Mouse (Mus musculus): Measurements from ENCODE around the gene Nudt19. TPM values are rescaled to one million over a fixed set of nuclear protein-coding genes. Genes with fewer than 3 reads are reported as not detected.
A peak's percentile ranks its signal among the peaks of the same experiment; 100 is the strongest.

Nudt19 gene
- polyA plus RNA-seq (2015; fragmentation: Nextera tagmentation; extraction: Ambion mirVana), result 97.4 and 97.5 TPM in 2 replicates

DNA sequence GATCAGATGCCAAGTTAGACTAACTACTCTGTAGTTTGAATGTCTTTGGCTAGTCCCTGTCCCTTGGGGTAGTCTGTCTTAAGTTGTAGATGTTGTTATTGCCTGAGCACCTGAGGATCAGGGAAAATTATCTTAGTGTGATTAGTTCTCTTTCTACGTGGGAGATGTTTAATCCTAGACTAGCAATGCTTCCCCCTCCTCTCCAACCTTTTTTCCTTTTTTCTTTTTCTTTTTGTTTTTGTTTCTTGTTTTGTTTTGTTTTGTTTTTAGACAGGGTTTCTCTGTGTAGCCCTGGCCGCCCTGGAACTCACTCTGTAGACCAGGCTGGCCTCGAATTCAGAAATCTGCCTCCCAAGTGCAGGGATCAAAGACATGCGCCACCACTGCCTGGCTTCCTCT is at the start of gene Nudt19:
TSS of gene Nudt19 (minus strand) at position 100 of the 399 bp plus-strand sequence.
- WGBS, result 73% methylated on average over 4 of the region's 4 CpGs
- Histone ChIP-seq H3K4me3 (peak within 1 kb of the TSS; percentile 71), H3K4me2 (replicated peaks) (peak within 1 kb of the TSS; percentile 91), H3K36me3 (0 out of 2 replicates have a peak, but pooled peaks cover under 1% of the 10 kb centered on the region), H3K27me3 (no peaks in the 10 kb centered on the region), H3K4me1 (peaks cover 23% of the 10 kb centered on the region), H3K9me3 (no peaks in the 10 kb centered on the region), H3K9ac (replicated peaks) (peak within 1 kb of the TSS; percentile 97), H3K27ac (replicated peaks) (peak within 1 kb of the TSS; percentile 93)
- ATAC-seq (replicated peaks), result no peak

DNA sequence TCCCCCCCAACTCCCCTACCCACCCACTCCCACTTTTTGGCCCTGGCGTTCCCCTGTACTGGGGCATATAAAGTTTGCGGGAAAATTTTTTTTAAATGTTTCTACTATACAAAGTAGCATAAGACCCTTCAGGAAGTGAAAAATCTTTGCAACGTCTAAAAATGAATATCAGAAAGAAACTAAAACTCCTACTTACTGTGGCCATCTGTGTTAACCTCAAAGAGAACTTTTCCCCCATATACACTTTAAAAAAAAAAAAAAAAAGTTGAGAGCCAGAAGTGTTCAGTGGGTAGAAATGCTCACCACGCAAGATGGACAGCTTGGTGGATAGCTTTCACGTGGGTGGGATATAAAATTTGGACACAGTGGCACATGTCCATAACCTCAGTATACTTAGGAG is 46.7 kb upstream of the Nudt19 start:
- Histone ChIP-seq H3K9ac (replicated peaks) (no peak overlapping the region), H3K9me3 (no peaks in the 10 kb centered on the region), H3K4me2 (replicated peaks) (no peak overlapping the region), H3K4me3 (no peak overlapping the region), H3K36me3 (peaks cover 28% of the 10 kb centered on the region), H3K4me1 (no peaks in the 10 kb centered on the region), H3K27ac (replicated peaks) (no peak overlapping the region), H3K27me3 (no peaks in the 10 kb centered on the region)
- no peak for ATAC-seq (replicated peaks)
- WGBS, result 97% methylated on average over 5 of the region's 5 CpGs

- H3K27me3 ChIP-seq, result no peaks in the 10 kb centered on the region
- no peak overlapping the region for H3K27ac ChIP-seq (replicated peaks)
- no peak overlapping the region for H3K4me2 ChIP-seq (replicated peaks)
- H3K9ac ChIP-seq (replicated peaks), result no peak overlapping the region
- H3K36me3 ChIP-seq, result peaks cover 20% of the 10 kb centered on the region
- no peak overlapping the region for H3K4me3 ChIP-seq
- WGBS, result 95% methylated on average over 6 of the region's 6 CpGs
- no peaks in the 10 kb centered on the region for H3K9me3 ChIP-seq
- H3K4me1 ChIP-seq, result no peaks in the 10 kb centered on the region
- no peak for ATAC-seq (replicated peaks)
These were observed 45.0 kb upstream of the Nudt19 start for GRCm38 (mm10) chr7:35601106-35601505.

GRCm38 (mm10) chr7:35600031-35600430 is 43.9 kb upstream of the Nudt19 start:
- Histone ChIP-seq H3K9me3 (no peaks in the 10 kb centered on the region), H3K27me3 (no peaks in the 10 kb centered on the region), H3K4me3 (no peak overlapping the region), H3K4me2 (replicated peaks) (no peak overlapping the region), H3K27ac (replicated peaks) (no peak overlapping the region), H3K36me3 (peaks cover 22% of the 10 kb centered on the region), H3K9ac (replicated peaks) (no peak overlapping the region), H3K4me1 (no peaks in the 10 kb centered on the region)
- WGBS, result 92% methylated on average over 10 of the region's 10 CpGs
- no peak for ATAC-seq (replicated peaks)

- Histone ChIP-seq H3K27ac (replicated peaks) (no peak overlapping the region), H3K4me3 (no peak overlapping the region), H3K9ac (replicated peaks) (no peak overlapping the region), H3K4me2 (replicated peaks) (no peak overlapping the region), H3K36me3 (peaks cover 22% of the 10 kb centered on the region), H3K9me3 (no peaks in the 10 kb centered on the region), H3K4me1 (no peaks in the 10 kb centered on the region), H3K27me3 (no peaks in the 10 kb centered on the region)
- 95% methylated on average over 9 of the region's 9 CpGs for WGBS
- ATAC-seq (replicated peaks), result no peak
These were observed 43.4 kb upstream of the Nudt19 start for GRCm38 (mm10) chr7:35599492-35599891.

DNA sequence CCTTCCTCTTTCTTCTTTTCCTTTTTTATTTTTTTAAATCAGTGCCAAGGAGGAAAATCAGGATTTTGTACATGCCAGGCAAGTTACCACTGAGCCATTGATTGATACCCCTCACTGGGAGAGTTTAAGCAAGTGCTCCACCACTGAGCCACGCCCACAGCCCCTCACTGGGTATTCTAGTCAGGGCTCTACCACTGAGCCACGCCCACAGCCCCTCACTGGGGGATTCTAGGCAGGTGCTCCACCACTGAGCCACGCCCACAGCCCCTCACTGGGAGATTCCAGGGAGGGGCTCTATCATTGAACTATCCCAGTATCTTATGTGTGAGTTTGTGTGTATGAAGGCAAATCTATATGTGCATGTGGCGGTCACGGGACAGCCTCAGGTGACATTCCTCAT is 38.2 kb upstream of the Nudt19 start:
- Histone ChIP-seq H3K27ac (replicated peaks) (no peak overlapping the region), H3K4me3 (no peak overlapping the region), H3K36me3 (peaks cover 21% of the 10 kb centered on the region), H3K4me1 (peaks cover 6% of the 10 kb centered on the region), H3K27me3 (no peaks in the 10 kb centered on the region), H3K9me3 (no peaks in the 10 kb centered on the region), H3K4me2 (replicated peaks) (no peak overlapping the region), H3K9ac (replicated peaks) (no peak overlapping the region)
- no peak for ATAC-seq (replicated peaks)
- WGBS, result 92% methylated on average over 5 of the region's 5 CpGs

DNA sequence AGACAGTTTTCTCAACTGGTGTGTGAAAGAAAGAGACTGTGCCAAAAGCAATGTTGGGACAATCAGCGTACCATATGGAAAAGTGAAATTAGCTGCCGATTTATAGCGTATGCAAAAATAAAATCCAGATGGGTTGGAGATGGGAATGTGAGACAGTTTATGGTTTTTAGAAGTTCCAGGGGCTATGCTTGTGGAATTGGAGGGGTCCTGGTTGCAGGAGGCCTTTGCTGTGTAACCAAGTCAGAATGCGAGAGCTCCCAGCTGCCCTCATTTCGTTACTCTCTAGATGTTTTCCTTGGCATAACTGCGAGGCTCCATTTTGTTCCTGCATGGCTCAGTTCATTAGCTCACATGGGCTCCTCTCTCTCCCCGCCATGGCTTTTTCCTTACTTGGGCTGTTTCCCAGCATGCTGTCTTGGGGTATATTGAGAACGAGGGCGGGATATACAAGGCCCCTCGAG is 34.7 kb upstream of the Nudt19 start:
- Histone ChIP-seq H3K27me3 (no peaks in the 10 kb centered on the region), H3K4me3 (no peak overlapping the region), H3K4me2 (replicated peaks) (no peak overlapping the region; the same call in 1 of the 2 replicates), H3K27ac (replicated peaks) (peak overlapping the region; percentile 86), H3K36me3 (peaks cover 18% of the 10 kb centered on the region), H3K9me3 (no peaks in the 10 kb centered on the region), H3K9ac (replicated peaks) (no peak overlapping the region), H3K4me1 (peaks cover 18% of the 10 kb centered on the region)
- no peak for ATAC-seq (replicated peaks)
- WGBS, result 72% methylated on average over 10 of the region's 10 CpGs

DNA sequence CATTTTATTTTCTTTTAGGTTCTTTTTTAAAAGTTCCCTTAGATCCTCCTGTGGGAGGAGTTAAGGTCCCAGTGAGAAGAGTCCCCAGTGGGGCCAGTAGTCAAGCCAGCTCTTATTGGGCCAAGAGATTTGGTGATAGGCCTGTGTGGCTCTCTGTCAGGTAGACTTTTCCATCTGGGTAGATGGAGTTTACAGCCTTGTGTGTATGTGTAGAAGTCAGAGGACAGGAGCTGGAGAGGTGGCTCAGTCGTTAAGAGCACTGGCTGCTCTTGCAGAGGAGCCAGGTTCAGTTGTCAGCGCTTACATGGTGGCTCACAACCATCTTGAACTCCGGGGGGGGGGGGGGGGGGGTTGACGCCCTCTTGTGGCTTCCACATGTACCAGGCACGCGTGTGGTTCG is 33.4 kb upstream of the Nudt19 start:
- Histone ChIP-seq H3K27ac (replicated peaks) (no peak overlapping the region), H3K4me2 (replicated peaks) (no peak overlapping the region), H3K4me1 (peaks cover 26% of the 10 kb centered on the region), H3K9ac (replicated peaks) (no peak overlapping the region), H3K27me3 (peaks cover 8% of the 10 kb centered on the region), H3K4me3 (no peak overlapping the region), H3K9me3 (no peaks in the 10 kb centered on the region), H3K36me3 (peaks cover 15% of the 10 kb centered on the region)
- ATAC-seq (replicated peaks), result no peak
- WGBS, result 83% methylated on average over 7 of the region's 7 CpGs

DNA sequence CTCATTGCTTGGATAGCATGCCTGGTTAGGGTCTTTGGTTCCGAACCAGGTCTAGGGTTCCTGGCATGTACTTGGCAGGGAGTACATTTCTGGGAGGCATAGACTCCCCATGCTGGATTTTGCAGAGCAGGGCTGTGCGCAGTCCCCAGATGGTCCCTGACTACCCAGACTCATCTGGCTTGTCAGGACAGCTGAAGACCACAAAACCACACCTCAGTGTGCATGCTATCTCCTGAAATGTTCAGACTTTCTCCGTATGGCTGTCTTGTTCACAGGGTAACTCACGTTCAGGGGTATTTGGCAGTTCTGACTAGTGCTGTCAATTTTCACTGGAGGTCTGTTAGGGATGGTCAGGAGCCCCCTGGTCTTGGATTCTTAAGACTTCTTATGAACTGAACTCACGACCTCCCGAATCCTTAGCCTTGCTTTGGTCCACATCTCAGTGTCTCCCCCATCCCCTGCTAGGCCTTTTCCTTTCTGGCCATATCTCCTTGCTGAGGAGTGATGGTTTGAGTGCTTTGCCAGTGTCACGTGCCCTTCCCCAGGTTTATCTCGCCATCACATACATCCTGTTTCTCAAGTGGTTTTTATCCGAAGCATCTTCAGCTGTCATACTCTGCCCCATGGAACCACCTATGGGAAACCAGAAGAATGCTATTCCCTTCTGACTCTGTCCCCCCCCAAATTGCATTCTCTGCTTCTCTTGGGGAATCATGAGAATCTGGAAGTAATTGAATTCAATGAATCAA is 32.8 kb upstream of the Nudt19 start:
- Histone ChIP-seq H3K36me3 (peaks cover 15% of the 10 kb centered on the region), H3K4me1 (peaks cover 32% of the 10 kb centered on the region), H3K4me2 (replicated peaks) (no peak overlapping the region), H3K27ac (replicated peaks) (no peak overlapping the region), H3K9me3 (no peaks in the 10 kb centered on the region), H3K4me3 (no peak overlapping the region), H3K9ac (replicated peaks) (no peak overlapping the region), H3K27me3 (peaks cover 14% of the 10 kb centered on the region)
- no peak for ATAC-seq (replicated peaks)
- 88% methylated on average over 9 of the region's 9 CpGs for WGBS

GRCm38 (mm10) chr7:35587728-35588127 is 31.6 kb upstream of the Nudt19 start:
- H3K4me1 ChIP-seq, result peaks cover 32% of the 10 kb centered on the region
- H3K27me3 ChIP-seq, result peaks cover 25% of the 10 kb centered on the region
- 73% methylated on average over 5 of the region's 5 CpGs for WGBS

GRCm38 (mm10) chr7:35586906-35587445 is 30.9 kb upstream of the Nudt19 start:
- WGBS, result 19% methylated on average over 15 of the region's 15 CpGs
- Histone ChIP-seq H3K36me3 (no peaks in the 10 kb centered on the region), H3K4me3 (peak overlapping the region; percentile 83), H3K27me3 (peaks cover 32% of the 10 kb centered on the region), H3K4me1 (peaks cover 32% of the 10 kb centered on the region), H3K4me2 (replicated peaks) (peak overlapping the region; percentile 100), H3K9ac (replicated peaks) (peak overlapping the region; percentile 80), H3K9me3 (no peaks in the 10 kb centered on the region), H3K27ac (replicated peaks) (no peak overlapping the region)
- ATAC-seq (replicated peaks), result no peak

More at GRCm38 (mm10) chr7:35587728-35588127, 31.6 kb upstream of the Nudt19 start:
- peaks cover 4% of the 10 kb centered on the region for H3K36me3 ChIP-seq
- H3K9me3 ChIP-seq, result no peaks in the 10 kb centered on the region
- H3K9ac ChIP-seq (replicated peaks), result no peak overlapping the region
- no peak overlapping the region for H3K4me2 ChIP-seq (replicated peaks)
- H3K4me3 ChIP-seq, result no peak overlapping the region
- no peak overlapping the region for H3K27ac ChIP-seq (replicated peaks)
- ATAC-seq (replicated peaks), result no peak

DNA sequence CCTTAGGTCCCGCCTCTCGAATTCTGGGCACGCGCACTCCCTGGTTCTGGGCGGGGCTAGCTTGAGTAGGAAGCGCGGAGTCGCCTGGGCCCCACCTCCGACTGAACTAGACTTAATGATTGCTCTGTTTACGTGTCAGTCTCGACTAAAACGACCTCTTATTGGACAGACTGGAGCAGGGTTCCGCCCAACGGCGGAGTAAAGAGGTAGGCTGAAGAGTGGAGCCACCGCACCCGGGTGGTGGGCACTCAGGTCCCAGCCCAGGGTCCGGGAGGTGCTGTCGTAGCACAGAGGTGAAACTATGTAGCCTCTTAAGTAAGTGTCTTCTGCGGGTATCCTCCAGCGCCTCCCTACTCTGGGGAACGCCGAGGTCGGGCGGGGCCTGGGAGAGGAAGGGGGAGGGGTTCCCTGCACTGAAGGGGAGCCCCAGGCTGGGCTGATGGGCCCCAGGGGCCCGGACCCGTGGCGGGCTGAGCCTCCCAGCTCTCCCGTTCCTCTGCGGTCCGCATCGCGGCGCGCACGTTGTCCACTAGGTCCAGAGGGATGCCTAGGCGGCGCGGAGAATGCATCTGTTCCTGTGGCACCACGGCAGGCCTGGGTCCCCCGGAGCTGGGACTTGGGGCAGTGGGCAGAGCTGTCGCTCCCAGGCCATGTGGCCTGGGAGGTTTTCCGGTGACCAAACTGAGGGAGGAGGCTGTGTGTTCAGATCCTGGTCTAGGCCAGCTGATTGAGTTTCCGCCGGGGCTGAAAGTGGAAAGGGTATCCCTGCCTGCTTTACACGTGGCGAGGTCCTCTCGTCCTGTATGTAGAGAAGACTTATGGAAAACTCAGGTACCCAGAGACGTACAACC is 30.2 kb upstream of the Nudt19 start, which contains the start of gene Ankrd27:
TSS of gene Ankrd27 (plus strand) at position 190 of the 851 bp plus-strand sequence.
- peaks cover 30% of the 10 kb centered on the region for H3K4me1 ChIP-seq
- WGBS, result under 1% methylated on average over 49 of the region's 49 CpGs
- no peaks in the 10 kb centered on the region for H3K9me3 ChIP-seq
- peak within 1 kb of the TSS; percentile 83 for H3K4me3 ChIP-seq
- H3K27me3 ChIP-seq, result peaks cover 35% of the 10 kb centered on the region
- peak within 1 kb of the TSS; percentile 100 for H3K4me2 ChIP-seq (replicated peaks)
- ATAC-seq (replicated peaks), result peak; percentile 99
- H3K9ac ChIP-seq (replicated peaks), result peak within 1 kb of the TSS; percentile 80
- peak within 1 kb of the TSS; percentile 46 for H3K27ac ChIP-seq (replicated peaks)
- H3K36me3 ChIP-seq, result no peaks in the 10 kb centered on the region

All from forebrain, embryonic 15.5 days (tissue).